Mouse (Mus musculus): Measurements from ENCODE around the gene Atp6v0d1. TPM values are rescaled to one million over a fixed set of nuclear protein-coding genes. Genes with fewer than 3 reads are reported as not detected.
"Not testable (repeated sequence)": the region's sequence is repeated elsewhere in the genome, so short reads cannot be mapped to it uniquely, and the experiment has no call there.

Gene Atp6v0d1
- total RNA-seq, 2 experiments from 2014 or later: 58.2 to 59.5 TPM

DNA sequence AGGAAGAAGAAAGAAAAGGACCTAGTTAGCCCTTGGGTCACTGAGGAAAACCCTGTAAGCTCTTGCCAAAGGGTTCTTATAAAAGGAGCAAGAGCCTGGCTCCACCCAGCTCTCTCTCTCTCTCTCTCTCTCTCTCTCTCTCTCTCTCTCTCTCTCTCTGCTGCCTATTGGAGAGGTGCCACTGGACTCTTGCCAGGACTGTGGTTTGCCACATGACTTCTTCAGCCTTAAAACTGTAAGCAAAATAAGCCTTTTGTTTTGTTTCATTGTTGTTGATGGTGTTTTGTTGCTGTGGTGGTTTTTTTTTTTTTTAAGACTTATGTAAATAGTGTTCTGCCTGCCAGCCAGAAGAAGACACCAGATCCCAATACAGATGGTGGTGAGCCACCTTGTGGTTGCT is 7.6 kb upstream of the Atp6v0d1 start:
- DNase-seq: peak; percentile 71

GRCm38 (mm10) chr8:105571810-105572209 is 6.0 kb upstream of the Atp6v0d1 start:
- DNase-seq: no peak

DNA sequence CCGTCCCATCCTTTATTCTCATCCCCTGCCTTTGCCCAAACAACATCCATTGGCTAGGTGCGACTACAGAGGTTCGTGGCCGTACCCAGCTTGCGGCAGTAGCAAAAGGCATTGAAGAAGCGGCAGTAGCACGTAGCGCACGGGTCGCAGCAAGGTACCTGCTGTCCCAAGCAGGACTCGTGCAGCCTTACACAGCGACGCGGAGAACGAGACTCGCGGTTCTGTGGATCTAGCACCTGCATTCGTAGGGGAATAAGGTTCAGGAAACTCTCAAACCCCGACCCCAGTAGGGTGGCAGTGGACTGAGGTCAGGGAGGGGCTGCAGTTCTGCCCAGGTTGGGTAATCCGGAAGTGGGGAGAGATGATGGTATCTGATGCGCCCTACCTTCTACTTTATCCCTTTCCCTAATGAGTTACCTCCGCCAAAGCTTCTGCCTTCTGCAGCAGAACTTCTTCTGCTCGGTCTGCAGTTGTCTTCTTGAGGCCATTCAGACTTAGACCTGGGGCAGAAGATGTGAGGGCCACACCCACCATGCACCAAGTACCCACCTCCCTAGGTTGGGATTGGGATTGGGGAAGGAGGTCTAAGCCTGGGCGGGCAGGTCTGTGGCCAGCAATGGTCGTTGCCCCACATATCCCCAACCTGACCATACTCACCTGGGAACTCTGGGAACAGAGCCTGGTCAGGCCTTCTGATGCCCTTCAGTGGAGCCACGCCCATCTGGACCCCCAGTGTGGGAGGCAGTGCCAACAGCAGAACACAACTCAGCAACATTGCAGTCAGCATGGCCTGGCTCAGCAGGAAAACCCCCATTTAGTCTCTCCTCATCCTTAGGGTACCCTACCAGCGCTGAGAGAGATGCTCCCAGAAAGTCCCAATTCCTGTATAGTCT is 1.1 kb upstream of the Atp6v0d1 start:
- peak; percentile 20 for DNase-seq

DNA sequence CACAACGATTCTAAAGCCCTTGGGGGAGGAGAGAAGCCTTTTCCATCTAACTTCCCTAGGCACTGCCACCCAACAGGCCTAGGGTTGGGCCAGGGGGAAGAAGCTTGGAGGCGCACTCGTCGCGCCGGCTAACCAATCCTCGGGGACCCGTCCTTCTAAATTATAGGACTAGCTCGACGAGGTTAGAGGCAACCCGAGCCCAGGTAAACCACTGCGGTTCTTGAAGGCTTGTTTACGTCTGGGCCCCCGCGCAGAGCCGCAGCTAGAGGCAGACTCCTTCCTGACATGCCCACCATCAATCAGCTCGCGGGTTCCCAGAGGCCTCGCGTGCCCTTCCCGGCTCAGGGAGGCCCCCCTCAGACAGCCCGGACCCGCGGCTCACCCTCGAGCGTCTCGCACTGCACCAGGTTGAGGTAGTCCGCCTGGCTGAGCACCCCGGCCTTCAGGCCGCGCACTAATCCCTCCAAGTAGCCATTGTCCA is 406 bp downstream of the Atp6v0d1 start:
- DNase-seq: no peak

DNA sequence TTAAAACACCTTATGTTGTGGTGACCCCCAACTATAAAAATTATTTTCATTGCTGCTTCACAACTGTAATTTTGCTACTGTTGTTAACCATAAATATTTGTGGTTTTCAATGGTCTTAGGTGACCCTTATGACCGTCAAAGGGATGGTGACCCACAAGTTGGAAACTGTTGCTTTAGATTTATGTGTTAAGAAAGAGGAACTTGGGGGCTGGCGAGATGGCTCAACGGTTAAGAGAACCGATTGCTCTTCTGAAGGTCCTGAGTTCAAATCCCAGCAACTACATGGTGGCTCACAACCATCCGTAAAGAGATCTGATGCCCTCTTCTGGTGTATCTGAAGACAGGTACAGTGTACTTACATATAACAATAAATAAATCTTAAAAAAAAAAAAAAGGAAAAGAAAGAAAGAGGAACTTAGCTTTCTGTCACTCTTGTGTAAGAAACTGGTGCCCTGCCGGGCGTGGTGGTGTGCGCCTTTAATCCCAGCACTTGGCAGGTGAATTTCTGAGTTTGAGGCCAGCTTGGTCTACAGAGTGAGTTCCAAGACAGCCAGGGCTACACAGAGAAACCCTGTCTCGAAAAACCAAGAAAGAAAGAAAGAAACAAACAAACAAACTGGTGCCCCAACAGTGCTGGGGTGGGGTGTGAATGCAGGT is 1.1 kb downstream of the Atp6v0d1 start:
- not testable (repeated sequence) for DNase-seq

DNA sequence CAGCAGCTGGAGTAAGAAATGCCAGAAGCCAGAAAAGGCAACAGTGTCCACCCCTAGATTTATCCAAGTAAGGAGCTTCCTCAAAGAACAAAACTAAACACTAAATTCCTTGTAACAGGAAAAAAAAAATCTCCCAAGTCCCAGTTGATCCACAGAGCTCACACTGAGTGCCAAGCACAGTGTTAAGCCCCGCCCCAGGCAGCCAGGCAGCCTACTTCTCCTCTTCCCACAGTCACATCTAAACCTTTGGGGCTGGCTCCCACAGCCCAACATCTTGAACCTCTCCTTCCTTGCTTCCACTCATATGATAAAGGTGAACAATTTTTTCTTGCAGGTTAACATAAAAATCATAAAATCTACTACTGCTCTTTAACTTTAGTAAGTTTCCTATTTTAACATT is 2.0 kb downstream of the Atp6v0d1 start:
- DNase-seq: no peak

GRCm38 (mm10) chr8:105562863-105563262 is 3.0 kb downstream of the Atp6v0d1 start:
- DNase-seq: no peak

DNA sequence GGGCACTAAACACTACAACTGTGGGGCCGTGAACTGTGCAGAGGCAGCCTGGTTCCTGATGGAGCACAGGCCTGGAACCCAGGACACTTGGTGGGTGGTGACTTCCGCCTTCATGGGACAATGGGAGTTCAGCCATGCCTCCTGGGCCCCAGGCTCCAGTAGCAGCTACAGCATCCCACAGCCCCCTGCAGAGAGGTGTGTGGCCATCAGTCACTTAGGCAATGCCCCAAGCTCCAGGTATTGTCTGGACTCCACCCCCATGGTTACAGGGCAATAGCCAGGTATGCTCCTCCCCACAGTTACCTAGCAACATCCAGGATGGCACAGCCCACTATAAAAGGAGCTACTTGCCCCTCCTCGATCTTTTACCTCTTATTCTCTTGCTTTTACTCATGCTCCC is 10.6 kb downstream of the Atp6v0d1 start:
- no peak for DNase-seq

GRCm38 (mm10) chr8:105554087-105554486 is 11.8 kb downstream of the Atp6v0d1 start:
- peak; percentile 77 for DNase-seq

- DNase-seq: no peak
Measured at GRCm38 (mm10) chr8:105552824-105553223, 13.0 kb downstream of the Atp6v0d1 start.

- DNase-seq: no peak
Measured at GRCm38 (mm10) chr8:105552032-105552431, 13.8 kb downstream of the Atp6v0d1 start.

- no peak for DNase-seq
Measured at GRCm38 (mm10) chr8:105550083-105550482, 15.8 kb downstream of the Atp6v0d1 start.

- DNase-seq: no peak
Measured at GRCm38 (mm10) chr8:105549506-105549905, 16.3 kb downstream of the Atp6v0d1 start.

- DNase-seq: no peak
Measured at GRCm38 (mm10) chr8:105546384-105547350, 19.2 kb downstream of the Atp6v0d1 start.

- DNase-seq: peak; percentile 47
Measured at GRCm38 (mm10) chr8:105545249-105545648, 20.6 kb downstream of the Atp6v0d1 start.

DNA sequence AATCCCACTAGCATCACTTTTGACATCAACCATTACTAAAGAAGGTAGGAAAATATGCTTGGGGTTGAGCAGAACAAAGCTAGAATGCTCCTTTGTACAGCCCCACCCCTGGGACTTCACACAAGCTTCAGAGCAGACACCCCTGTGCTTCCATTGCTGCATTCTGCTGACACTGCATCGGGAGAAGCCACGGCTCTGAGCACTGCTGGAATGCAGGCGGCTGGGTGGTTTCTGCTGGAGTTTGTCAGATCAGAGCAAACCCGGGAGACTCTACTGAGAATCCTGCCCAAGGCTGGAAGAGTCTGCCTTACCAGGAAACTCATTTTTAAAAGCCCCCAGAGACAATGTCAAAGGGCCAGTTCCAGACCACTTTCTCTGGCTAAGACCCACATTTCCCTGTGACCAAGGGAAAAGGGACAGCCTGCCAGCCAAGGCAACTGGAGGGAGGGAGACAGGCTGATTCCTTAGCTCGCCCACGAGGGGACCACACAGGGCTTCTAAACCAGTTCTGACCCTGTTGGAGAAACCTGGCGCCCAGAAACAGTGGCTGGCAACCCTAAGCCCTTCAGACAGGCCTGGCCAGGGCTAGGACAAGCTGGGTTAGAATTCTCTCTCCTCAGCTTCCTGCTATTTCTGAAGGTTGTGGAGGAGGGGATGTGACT is 21.2 kb downstream of the Atp6v0d1 start:
- DNase-seq: peak; percentile 39

- no peak for DNase-seq
Measured at GRCm38 (mm10) chr8:105543703-105544102, 22.1 kb downstream of the Atp6v0d1 start.

DNA sequence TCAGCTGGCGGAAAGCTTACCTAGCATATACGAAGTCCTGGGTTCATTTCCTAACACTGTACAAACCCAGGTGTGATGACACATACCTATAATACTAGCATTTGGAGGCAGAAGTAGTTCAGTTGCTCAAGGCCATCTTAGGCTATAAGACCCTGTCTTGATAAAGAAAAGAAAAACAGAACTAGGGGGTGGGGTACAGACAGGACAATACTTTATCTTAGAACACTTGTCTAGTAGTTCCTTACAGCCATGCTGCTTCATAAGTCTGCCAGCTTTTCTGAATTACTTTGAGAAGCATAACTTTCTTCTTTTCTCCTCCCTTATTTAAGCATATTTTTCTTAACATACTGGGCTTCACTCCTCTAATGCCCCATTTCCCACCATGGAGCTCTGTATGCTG is 23.0 kb downstream of the Atp6v0d1 start:
- DNase-seq: no peak

- no peak for DNase-seq
Measured at GRCm38 (mm10) chr8:105542032-105542656, 23.7 kb downstream of the Atp6v0d1 start.

- no peak for DNase-seq
Measured at GRCm38 (mm10) chr8:105538940-105539339, 26.9 kb downstream of the Atp6v0d1 start.

- DNase-seq: no peak
Measured at GRCm38 (mm10) chr8:105537011-105537677, 28.7 kb downstream of the Atp6v0d1 start.
